Mouse (Mus musculus): ENCODE measurements around the gene Fcgr1. TPM values are rescaled to one million over a fixed set of nuclear protein-coding genes. Genes with fewer than 3 reads are reported as not detected.
"Not testable (repeated sequence)": the region's sequence is repeated elsewhere in the genome, so short reads cannot be mapped to it uniquely, and the experiment has no call there.

The Fcgr1 gene
- polyA plus RNA-seq, 1 experiment, result not detected

GRCm38 (mm10) chr3:96300706-96301529, 7.1 kb upstream of the Fcgr1 start:
- no peak overlapping the region for H3K27ac ChIP-seq (ENCODE audit: insufficient read depth, low read length)
- H3K9ac ChIP-seq (ENCODE audit: low read depth, poor library complexity, severe bottlenecking), result peak overlapping the region; percentile 8; the same call in 1 of the 2 replicates
- H3K4me1 ChIP-seq (ENCODE audit: control insufficient read depth, insufficient read depth, low read length), result no peaks in the 10 kb centered on the region
- H3K27me3 ChIP-seq (ENCODE audit: control insufficient read depth, insufficient read depth, low read length, poor library complexity, severe bottlenecking), result no peaks in the 10 kb centered on the region
- peaks cover 6% of the 10 kb centered on the region; the same call in 1 of the 2 replicates for H3K9me3 ChIP-seq (replicated peaks; ENCODE audit: control insufficient read depth, insufficient read depth, low read length, poor library complexity, severe bottlenecking)
- TF ChIP-seq CTCF (IDR thresholded peaks at IDR 0.05; ENCODE audit: low read depth, low read length), result no peak
- TF ChIP-seq EP300 (IDR thresholded peaks at IDR 0.05; ENCODE audit: insufficient read depth, low read depth, low read length), result no peak
- TF ChIP-seq POLR2A (IDR thresholded peaks at IDR 0.05; ENCODE audit: insufficient read depth, low read length), result no peak
- H3K4me3 ChIP-seq (ENCODE audit: low read depth, low read length), result peak overlapping the region; percentile 9; the same call in 1 of the 2 replicates
- no peaks in the 10 kb centered on the region for H3K36me3 ChIP-seq (ENCODE audit: control insufficient read depth, insufficient read depth, low read length, poor library complexity, severe bottlenecking)

GRCm38 (mm10) chr3:96299562-96299961, 5.8 kb upstream of the Fcgr1 start:
- Histone ChIP-seq H3K9me3 (replicated peaks; ENCODE audit: control insufficient read depth, insufficient read depth, low read length, poor library complexity, severe bottlenecking) (peaks cover 6% of the 10 kb centered on the region; the same call in 1 of the 2 replicates), H3K27me3 (ENCODE audit: control insufficient read depth, insufficient read depth, low read length, poor library complexity, severe bottlenecking) (no peaks in the 10 kb centered on the region), H3K4me3 (ENCODE audit: low read depth, low read length) (no peak overlapping the region), H3K4me1 (ENCODE audit: control insufficient read depth, insufficient read depth, low read length) (no peaks in the 10 kb centered on the region), H3K36me3 (ENCODE audit: control insufficient read depth, insufficient read depth, low read length, poor library complexity, severe bottlenecking) (no peaks in the 10 kb centered on the region), H3K9ac (ENCODE audit: low read depth, poor library complexity, severe bottlenecking) (no peak overlapping the region), H3K27ac (ENCODE audit: insufficient read depth, low read length) (no peak overlapping the region)
- TF ChIP-seq POLR2A (IDR thresholded peaks at IDR 0.05; ENCODE audit: insufficient read depth, low read length) (no peak), EP300 (IDR thresholded peaks at IDR 0.05; ENCODE audit: insufficient read depth, low read depth, low read length) (no peak), CTCF (IDR thresholded peaks at IDR 0.05; ENCODE audit: low read depth, low read length) (no peak)

- Histone ChIP-seq H3K27ac (ENCODE audit: insufficient read depth, low read length) (no peak overlapping the region), H3K27me3 (ENCODE audit: control insufficient read depth, insufficient read depth, low read length, poor library complexity, severe bottlenecking) (no peaks in the 10 kb centered on the region), H3K4me3 (ENCODE audit: low read depth, low read length) (no peak overlapping the region), H3K9ac (ENCODE audit: low read depth, poor library complexity, severe bottlenecking) (no peak overlapping the region), H3K4me1 (ENCODE audit: control insufficient read depth, insufficient read depth, low read length) (no peaks in the 10 kb centered on the region), H3K9me3 (replicated peaks; ENCODE audit: control insufficient read depth, insufficient read depth, low read length, poor library complexity, severe bottlenecking) (peaks cover 6% of the 10 kb centered on the region; the same call in 1 of the 2 replicates), H3K36me3 (ENCODE audit: control insufficient read depth, insufficient read depth, low read length, poor library complexity, severe bottlenecking) (no peaks in the 10 kb centered on the region)
- TF ChIP-seq CTCF (IDR thresholded peaks at IDR 0.05; ENCODE audit: low read depth, low read length) (no peak), EP300 (IDR thresholded peaks at IDR 0.05; ENCODE audit: insufficient read depth, low read depth, low read length) (no peak), POLR2A (IDR thresholded peaks at IDR 0.05; ENCODE audit: insufficient read depth, low read length) (no peak)
Observed at GRCm38 (mm10) chr3:96298360-96298759, 4.6 kb upstream of the Fcgr1 start.

GRCm38 (mm10) chr3:96293368-96293767, 401 bp downstream of the Fcgr1 start:
- no peak for TF ChIP-seq EP300 (IDR thresholded peaks at IDR 0.05; ENCODE audit: insufficient read depth, low read depth, low read length)
- no peak for TF ChIP-seq CTCF (IDR thresholded peaks at IDR 0.05; ENCODE audit: low read depth, low read length)
- TF ChIP-seq POLR2A (IDR thresholded peaks at IDR 0.05; ENCODE audit: insufficient read depth, low read length), result no peak
- Histone ChIP-seq H3K9ac (ENCODE audit: low read depth, poor library complexity, severe bottlenecking) (no peak overlapping the region), H3K27me3 (ENCODE audit: control insufficient read depth, insufficient read depth, low read length, poor library complexity, severe bottlenecking) (no peaks in the 10 kb centered on the region), H3K4me3 (ENCODE audit: low read depth, low read length) (no peak overlapping the region), H3K36me3 (ENCODE audit: control insufficient read depth, insufficient read depth, low read length, poor library complexity, severe bottlenecking) (no peaks in the 10 kb centered on the region), H3K9me3 (replicated peaks; ENCODE audit: control insufficient read depth, insufficient read depth, low read length, poor library complexity, severe bottlenecking) (0 out of 2 replicates have a peak, but pooled peaks cover under 1% of the 10 kb centered on the region), H3K4me1 (ENCODE audit: control insufficient read depth, insufficient read depth, low read length) (no peaks in the 10 kb centered on the region), H3K27ac (ENCODE audit: insufficient read depth, low read length) (no peak overlapping the region)

- Histone ChIP-seq H3K9me3 (replicated peaks; ENCODE audit: control insufficient read depth, insufficient read depth, low read length, poor library complexity, severe bottlenecking) (no peaks in the 10 kb centered on the region), H3K4me3 (ENCODE audit: low read depth, low read length) (no peak overlapping the region), H3K27me3 (ENCODE audit: control insufficient read depth, insufficient read depth, low read length, poor library complexity, severe bottlenecking) (no peaks in the 10 kb centered on the region), H3K36me3 (ENCODE audit: control insufficient read depth, insufficient read depth, low read length, poor library complexity, severe bottlenecking) (no peaks in the 10 kb centered on the region), H3K27ac (ENCODE audit: insufficient read depth, low read length) (no peak overlapping the region), H3K4me1 (ENCODE audit: control insufficient read depth, insufficient read depth, low read length) (no peaks in the 10 kb centered on the region), H3K9ac (ENCODE audit: low read depth, poor library complexity, severe bottlenecking) (no peak overlapping the region)
- TF ChIP-seq CTCF (IDR thresholded peaks at IDR 0.05; ENCODE audit: low read depth, low read length) (no peak), POLR2A (IDR thresholded peaks at IDR 0.05; ENCODE audit: insufficient read depth, low read length) (no peak), EP300 (IDR thresholded peaks at IDR 0.05; ENCODE audit: insufficient read depth, low read depth, low read length) (no peak)
Observed at GRCm38 (mm10) chr3:96292641-96293040, 1.1 kb downstream of the Fcgr1 start.

GRCm38 (mm10) chr3:96290727-96291126, 3.0 kb downstream of the Fcgr1 start:
- H3K4me1 ChIP-seq (ENCODE audit: control insufficient read depth, insufficient read depth, low read length); H3K9me3 ChIP-seq (replicated peaks; ENCODE audit: control insufficient read depth, insufficient read depth, low read length, poor library complexity, severe bottlenecking); H3K27me3 ChIP-seq (ENCODE audit: control insufficient read depth, insufficient read depth, low read length, poor library complexity, severe bottlenecking); H3K36me3 ChIP-seq (ENCODE audit: control insufficient read depth, insufficient read depth, low read length, poor library complexity, severe bottlenecking); H3K4me3 ChIP-seq (ENCODE audit: low read depth, low read length); H3K27ac ChIP-seq (ENCODE audit: insufficient read depth, low read length); H3K9ac ChIP-seq (ENCODE audit: low read depth, poor library complexity, severe bottlenecking): not testable (repeated sequence)
